Mouse (Mus musculus) brain, embryonic 14.5 days (tissue): Measurements from ENCODE around the gene Maats1.

ENCODE experiments used
- CTCF ChIP-seq: fragments of 200-500 bp; IDR thresholded peaks from 2 replicates; pipeline ENCODE4 v1.5.1; 2012; ENCODE audit warnings: inconsistent platforms, mild to moderate bottlenecking, moderate library complexity, borderline replicate concordance; ENCODE audit not compliant: insufficient read depth, insufficient read length; ENCODE audit errors: extremely low read depth
- POLR2A ChIP-seq: fragments of 200-500 bp; IDR thresholded peaks from 2 replicates; pipeline ENCODE4 v1.6.1; 2012; ENCODE audit warnings: mild to moderate bottlenecking, inconsistent platforms, borderline replicate concordance; ENCODE audit not compliant: poor library complexity, insufficient read depth, insufficient read length, severe bottlenecking; ENCODE audit errors: extremely low read depth

DNA sequence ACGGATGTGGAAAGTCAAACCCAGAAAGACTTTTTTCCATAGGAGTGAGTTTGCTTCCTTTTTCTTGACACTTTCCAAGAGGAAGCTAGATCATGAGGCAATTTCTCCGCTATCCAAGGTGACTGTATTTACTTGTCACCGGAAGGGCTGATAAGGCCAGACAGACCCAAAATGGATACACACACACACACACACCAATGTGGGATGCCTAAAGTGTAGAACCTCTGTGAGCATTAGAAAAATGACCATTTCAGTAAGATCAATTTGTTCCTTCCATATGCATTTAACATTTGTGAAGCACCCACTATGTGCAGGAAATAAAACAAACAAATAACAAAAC lies 21.3 kb upstream of the Maats1 start:
- TF ChIP-seq CTCF (no peak), POLR2A (no peak)
